Mouse (Mus musculus) CD4-positive, CD25-positive, alpha-beta regulatory T cell, adult 9 weeks (primary cell): ENCODE results near the gene C1galt1. TPM values are rescaled to one million over a fixed set of nuclear protein-coding genes. Genes with fewer than 3 reads are reported as not detected.

Experiments used
- polyA plus RNA-seq: library from polyadenylated mRNA; unstranded; fragments of 100-300 nt; shearing (Covaris generic); gene quantifications from one replicate; pipeline ENCODE4 v1.2.1, GENCODE M21; 2017

C1galt1 gene
- polyA plus RNA-seq = 5.9 TPM

GRCm38 (mm10) chr6:7844802-7845679 lies at the start of gene C1galt1:
TSS of gene C1galt1 (plus strand) at chr6:7844842.

Other genes with a start within 250 kb of the C1galt1 start
- 3.3 TPM for gene Asns, start 151.6 kb upstream of the C1galt1 start, polyA plus RNA-seq